Mouse (Mus musculus): ENCODE measurements around the gene Vars. TPM values are rescaled to one million over a fixed set of nuclear protein-coding genes. Genes with fewer than 3 reads are reported as not detected.
"Not testable (repeated sequence)": the region's sequence is repeated elsewhere in the genome, so short reads cannot be mapped to it uniquely, and the experiment has no call there.

The Vars gene
- polyA plus RNA-seq, 1 experiment from 2014 or later, result 171 TPM

DNA sequence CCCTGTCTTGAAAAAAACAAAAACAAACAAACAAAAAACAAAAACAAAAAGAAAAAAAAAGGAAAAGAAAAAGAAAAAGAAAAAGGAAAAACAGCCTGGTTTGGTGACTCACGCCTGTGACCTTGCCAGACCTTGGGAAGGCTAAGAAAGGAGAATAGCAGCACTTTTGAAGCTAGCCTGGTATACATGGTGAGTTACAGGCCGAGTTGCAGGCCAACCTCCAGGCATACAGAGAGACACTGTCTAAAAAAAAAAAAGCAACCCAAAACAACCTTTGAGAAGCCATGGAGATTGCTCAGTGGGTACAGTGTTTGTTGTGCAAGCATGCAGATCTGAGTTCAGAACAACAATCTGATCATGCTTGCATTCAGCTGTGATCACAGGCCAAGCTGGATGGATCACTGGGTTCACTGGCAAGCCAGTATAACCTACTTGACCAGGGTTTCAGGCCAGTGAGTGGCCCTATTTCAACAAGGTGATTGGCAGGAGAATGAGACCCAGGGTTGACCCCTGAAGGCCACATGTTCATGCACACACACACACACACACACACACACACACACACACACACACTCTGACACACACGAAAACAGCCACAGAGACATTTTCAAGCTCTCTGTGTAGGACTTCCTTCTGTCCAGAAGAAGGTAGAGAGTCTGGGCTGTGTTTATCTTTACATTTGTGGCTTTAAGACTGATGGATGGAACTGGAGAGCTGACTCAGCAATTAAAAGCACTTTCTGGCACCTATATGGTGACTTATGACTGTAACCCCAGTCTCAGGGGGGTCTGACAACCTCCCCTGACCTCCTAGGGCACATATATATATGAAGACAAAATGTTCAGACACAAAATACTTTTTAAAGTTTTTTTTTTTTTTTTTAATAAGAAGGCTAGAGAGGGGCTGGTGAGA lies 24.9 kb upstream of the Vars start:
- H3K27me3 ChIP-seq, result no peaks in the 10 kb centered on the region
- H3K9me3 ChIP-seq, result no peaks in the 10 kb centered on the region
- no peak for ATAC-seq (ENCODE audit: insufficient number of reproducible peaks, insufficient read depth, low FRiP score, low TSS enrichment, low read depth)
- WGBS, result 77% methylated on average over 3 of the region's 3 CpGs
- H3K9ac ChIP-seq (replicated peaks), result no peak overlapping the region
- H3K27ac ChIP-seq, result no peak overlapping the region
- H3K4me1 ChIP-seq (replicated peaks), result peaks cover 8% of the 10 kb centered on the region
- no peak overlapping the region for H3K4me2 ChIP-seq
- no peak overlapping the region for H3K4me3 ChIP-seq (replicated peaks)
- H3K36me3 ChIP-seq, result no peaks in the 10 kb centered on the region

DNA sequence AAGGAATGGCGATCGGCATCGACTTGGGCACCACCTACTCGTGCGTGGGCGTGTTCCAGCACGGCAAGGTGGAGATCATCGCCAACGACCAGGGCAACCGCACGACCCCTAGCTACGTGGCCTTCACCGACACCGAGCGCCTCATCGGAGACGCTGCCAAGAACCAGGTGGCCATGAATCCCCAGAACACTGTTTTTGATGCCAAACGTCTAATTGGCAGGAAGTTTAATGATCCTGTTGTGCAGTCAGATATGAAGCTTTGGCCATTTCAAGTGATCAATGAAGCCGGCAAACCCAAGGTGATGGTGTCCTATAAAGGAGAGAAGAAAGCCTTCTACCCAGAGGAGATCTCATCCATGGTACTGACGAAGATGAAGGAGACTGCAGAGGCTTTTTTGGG lies 23.8 kb upstream of the Vars start:
- Histone ChIP-seq H3K4me1 (replicated peaks) (peaks cover 12% of the 10 kb centered on the region), H3K27ac (no peak overlapping the region), H3K9me3 (no peaks in the 10 kb centered on the region), H3K9ac (replicated peaks) (no peak overlapping the region), H3K27me3 (no peaks in the 10 kb centered on the region), H3K4me3 (replicated peaks) (no peak overlapping the region), H3K4me2 (no peak overlapping the region), H3K36me3 (no peaks in the 10 kb centered on the region)
- WGBS, result 91% methylated on average over 20 of the region's 20 CpGs
- no peak for ATAC-seq (ENCODE audit: insufficient number of reproducible peaks, insufficient read depth, low FRiP score, low TSS enrichment, low read depth)

DNA sequence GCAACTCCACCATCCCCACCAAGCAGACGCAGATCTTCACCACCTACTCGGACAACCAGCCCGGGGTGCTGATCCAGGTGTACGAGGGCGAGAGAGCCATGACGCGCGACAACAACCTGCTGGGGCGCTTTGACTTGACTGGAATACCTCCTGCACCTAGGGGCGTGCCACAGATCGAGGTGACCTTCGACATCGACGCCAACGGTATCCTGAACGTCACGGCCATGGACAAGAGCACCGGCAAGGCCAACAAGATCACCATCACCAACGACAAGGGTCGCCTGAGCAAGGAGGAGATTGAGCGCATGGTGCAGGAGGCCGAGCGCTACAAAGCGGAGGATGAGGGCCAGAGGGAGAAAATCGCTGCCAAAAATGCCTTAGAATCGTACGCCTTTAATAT lies 22.5 kb upstream of the Vars start:
- H3K4me3 ChIP-seq (replicated peaks), result no peak overlapping the region
- H3K27ac ChIP-seq, result no peak overlapping the region
- WGBS, result 89% methylated on average over 27 of the region's 27 CpGs
- H3K27me3 ChIP-seq, result no peaks in the 10 kb centered on the region
- no peaks in the 10 kb centered on the region for H3K9me3 ChIP-seq
- H3K4me1 ChIP-seq (replicated peaks), result peaks cover 16% of the 10 kb centered on the region
- ATAC-seq (ENCODE audit: insufficient number of reproducible peaks, insufficient read depth, low FRiP score, low TSS enrichment, low read depth), result no peak
- no peak overlapping the region for H3K9ac ChIP-seq (replicated peaks)
- H3K4me2 ChIP-seq, result no peak overlapping the region
- H3K36me3 ChIP-seq, result no peaks in the 10 kb centered on the region

DNA sequence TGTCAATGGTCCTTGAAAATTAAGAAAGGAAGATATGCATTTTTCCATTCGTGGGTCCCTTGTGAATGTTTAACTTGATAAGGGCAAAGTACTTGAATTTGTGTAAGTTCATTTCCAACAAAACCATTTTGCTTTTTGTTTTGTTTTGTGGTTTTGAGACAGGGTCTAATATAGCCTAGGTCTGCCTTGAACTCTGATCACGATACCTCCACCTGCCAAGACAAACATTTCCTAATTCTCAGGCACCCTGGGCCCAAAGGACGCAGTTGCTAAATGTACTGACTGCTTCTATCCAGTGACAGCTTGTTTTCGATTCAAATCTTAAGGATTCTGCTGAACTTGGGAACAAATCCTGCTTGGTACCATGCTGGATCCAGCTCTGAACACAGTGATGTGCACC lies 21.2 kb upstream of the Vars start:
- ATAC-seq (ENCODE audit: insufficient number of reproducible peaks, insufficient read depth, low FRiP score, low TSS enrichment, low read depth), result no peak
- H3K27me3 ChIP-seq, result no peaks in the 10 kb centered on the region
- H3K4me2 ChIP-seq, result no peak overlapping the region
- WGBS, result 89% methylated on average over 4 of the region's 4 CpGs
- peaks cover 16% of the 10 kb centered on the region for H3K4me1 ChIP-seq (replicated peaks)
- no peak overlapping the region for H3K4me3 ChIP-seq (replicated peaks)
- H3K36me3 ChIP-seq, result no peaks in the 10 kb centered on the region
- H3K9me3 ChIP-seq, result no peaks in the 10 kb centered on the region
- no peak overlapping the region for H3K9ac ChIP-seq (replicated peaks)
- no peak overlapping the region for H3K27ac ChIP-seq

DNA sequence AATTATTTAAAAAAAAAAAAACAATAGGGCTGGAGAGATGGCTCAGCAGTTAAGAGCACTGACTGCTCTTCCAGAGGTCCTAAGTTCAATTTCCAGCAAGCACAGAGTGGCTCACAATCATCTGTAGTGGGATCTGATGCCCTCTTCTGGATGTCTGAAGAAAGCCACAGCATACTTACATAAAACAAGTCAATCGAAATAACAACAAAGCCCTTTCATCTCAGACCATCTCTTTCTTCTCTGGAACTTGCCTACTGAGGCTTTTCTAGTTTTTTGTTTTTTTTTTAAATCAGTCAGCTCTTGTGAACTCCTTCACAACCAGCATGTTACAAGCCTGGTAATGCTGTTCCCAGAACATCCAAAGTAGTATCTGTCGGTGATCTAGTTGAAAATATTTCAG lies 20.1 kb upstream of the Vars start:
- Histone ChIP-seq H3K4me2 (peak overlapping the region; percentile 72), H3K27me3 (no peaks in the 10 kb centered on the region), H3K4me1 (replicated peaks) (peaks cover 16% of the 10 kb centered on the region), H3K27ac (no peak overlapping the region; the same call in 1 of the 2 replicates), H3K9ac (replicated peaks) (peak overlapping the region; percentile 91), H3K9me3 (no peaks in the 10 kb centered on the region), H3K4me3 (replicated peaks) (peak overlapping the region; percentile 87), H3K36me3 (peaks cover 10% of the 10 kb centered on the region)
- 15% methylated on average over 2 of the region's 2 CpGs for WGBS
- no peak for ATAC-seq (ENCODE audit: insufficient number of reproducible peaks, insufficient read depth, low FRiP score, low TSS enrichment, low read depth)

DNA sequence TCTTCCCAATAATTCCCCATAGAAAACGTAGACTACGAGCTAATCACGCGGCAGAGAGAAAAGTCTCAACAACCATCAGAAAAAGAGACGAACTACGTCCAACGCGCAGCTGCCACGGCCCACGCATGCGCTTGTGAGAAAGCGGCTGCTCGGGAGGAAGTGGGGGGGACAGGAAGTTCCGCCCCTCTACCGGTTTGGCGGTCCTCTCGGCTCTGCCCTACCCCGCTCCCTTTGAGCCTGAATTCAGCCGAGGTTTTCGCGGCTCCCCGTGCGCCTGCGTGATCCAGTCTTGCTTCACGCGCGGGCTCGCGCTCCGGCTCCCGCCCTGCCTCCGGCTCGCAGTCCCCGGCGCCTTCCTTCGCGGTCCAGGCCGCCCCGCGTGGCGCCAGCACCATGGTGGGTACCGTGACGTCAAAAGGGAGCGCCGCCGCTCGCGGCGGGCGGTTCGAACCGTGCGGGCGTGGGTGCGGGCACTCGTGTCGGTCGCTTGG lies 19.1 kb upstream of the Vars start, which contains the start of gene Lsm2:
Lsm2 (plus strand) TSS at position 173 of the 491 bp plus-strand sequence.
- H3K4me2 ChIP-seq, result peak within 1 kb of the TSS; percentile 72
- peak; percentile 92 for ATAC-seq (ENCODE audit: insufficient number of reproducible peaks, insufficient read depth, low FRiP score, low TSS enrichment, low read depth)
- WGBS, result under 1% methylated on average over 58 of the region's 58 CpGs
- peak within 1 kb of the TSS; percentile 99 for H3K27ac ChIP-seq
- H3K9ac ChIP-seq (replicated peaks), result peak within 1 kb of the TSS; percentile 91
- peaks cover 21% of the 10 kb centered on the region for H3K36me3 ChIP-seq
- no peaks in the 10 kb centered on the region for H3K9me3 ChIP-seq
- H3K4me3 ChIP-seq (replicated peaks), result peak within 1 kb of the TSS; percentile 87
- no peaks in the 10 kb centered on the region for H3K27me3 ChIP-seq
- H3K4me1 ChIP-seq (replicated peaks), result peaks cover 16% of the 10 kb centered on the region

DNA sequence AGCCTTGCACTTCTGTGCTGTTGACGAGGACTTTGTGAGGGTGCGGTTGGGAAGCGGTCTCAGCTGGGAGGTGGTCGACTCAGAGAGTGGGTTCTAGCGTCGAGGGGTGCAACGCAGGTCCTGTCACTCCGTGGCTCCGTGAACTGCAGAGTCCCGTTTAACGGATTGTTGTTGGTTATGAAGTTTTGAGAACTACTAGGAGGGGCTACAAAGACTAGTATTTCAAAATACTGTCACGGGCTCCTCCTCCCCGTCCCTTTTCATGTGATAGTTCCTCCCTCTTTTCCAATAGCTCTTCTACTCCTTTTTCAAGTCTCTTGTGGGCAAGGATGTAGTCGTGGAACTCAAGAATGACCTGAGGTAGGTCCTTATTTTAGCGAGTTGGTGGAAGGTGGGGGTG lies 18.5 kb upstream of the Vars start:
- peak overlapping the region; percentile 99 for H3K27ac ChIP-seq
- no peaks in the 10 kb centered on the region for H3K27me3 ChIP-seq
- H3K4me1 ChIP-seq (replicated peaks), result peaks cover 16% of the 10 kb centered on the region
- peak overlapping the region; percentile 72 for H3K4me2 ChIP-seq
- ATAC-seq (ENCODE audit: insufficient number of reproducible peaks, insufficient read depth, low FRiP score, low TSS enrichment, low read depth), result no peak
- WGBS, result under 1% methylated on average over 15 of the region's 15 CpGs
- H3K36me3 ChIP-seq, result peaks cover 23% of the 10 kb centered on the region
- no peaks in the 10 kb centered on the region for H3K9me3 ChIP-seq
- H3K4me3 ChIP-seq (replicated peaks), result peak overlapping the region; percentile 87
- H3K9ac ChIP-seq (replicated peaks), result peak overlapping the region; percentile 91

DNA sequence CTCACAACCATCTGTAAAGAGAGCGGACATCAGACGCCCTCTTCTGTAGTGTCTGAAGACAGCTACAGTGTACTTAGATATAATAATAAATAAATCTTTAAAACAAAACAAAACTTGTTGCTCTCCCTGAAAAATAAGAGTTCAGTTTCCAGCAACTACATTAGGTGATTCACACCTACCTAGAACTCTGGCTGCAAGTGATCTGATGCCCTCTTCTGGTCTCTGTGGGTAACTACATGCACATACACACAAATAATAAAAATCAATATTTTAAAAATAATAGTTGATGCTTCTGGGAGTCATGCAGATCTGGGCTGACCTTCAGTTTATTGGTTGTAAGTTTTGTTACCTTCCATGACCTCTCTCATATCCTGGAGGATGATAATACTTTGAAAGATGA lies 16.6 kb upstream of the Vars start:
- H3K9me3 ChIP-seq, result no peaks in the 10 kb centered on the region
- no peak overlapping the region for H3K4me2 ChIP-seq
- 79% methylated on average over 2 of the region's 2 CpGs for WGBS
- peaks cover 16% of the 10 kb centered on the region for H3K4me1 ChIP-seq (replicated peaks)
- H3K4me3 ChIP-seq (replicated peaks), result no peak overlapping the region
- H3K9ac ChIP-seq (replicated peaks), result no peak overlapping the region
- H3K27ac ChIP-seq, result no peak overlapping the region
- no peak for ATAC-seq (ENCODE audit: insufficient number of reproducible peaks, insufficient read depth, low FRiP score, low TSS enrichment, low read depth)
- peaks cover 35% of the 10 kb centered on the region for H3K36me3 ChIP-seq
- H3K27me3 ChIP-seq, result no peaks in the 10 kb centered on the region

DNA sequence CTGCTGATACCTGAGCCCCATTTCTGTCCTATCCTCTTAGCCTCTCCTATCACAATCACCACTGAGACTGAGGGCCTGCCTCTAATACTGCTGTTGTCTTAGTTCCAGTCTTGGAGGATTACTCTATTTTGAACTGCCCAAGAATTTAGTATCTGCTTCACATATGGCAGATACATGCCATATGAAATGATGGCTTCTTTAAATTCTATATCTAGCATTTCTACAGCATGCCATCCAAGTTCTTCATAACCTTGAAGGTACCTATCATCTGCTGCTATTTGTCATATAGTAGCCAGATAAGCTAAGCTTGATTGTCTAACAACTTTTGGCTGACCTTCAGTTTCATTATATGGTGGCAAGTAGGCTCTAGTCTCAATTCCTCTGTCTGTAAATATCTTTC lies 6.0 kb upstream of the Vars start:
- Histone ChIP-seq H3K27me3 (no peaks in the 10 kb centered on the region), H3K9ac (replicated peaks) (no peak overlapping the region), H3K4me3 (replicated peaks) (no peak overlapping the region), H3K4me2 (no peak overlapping the region), H3K27ac (no peak overlapping the region), H3K9me3 (no peaks in the 10 kb centered on the region), H3K4me1 (replicated peaks) (peaks cover 20% of the 10 kb centered on the region), H3K36me3 (peaks cover 55% of the 10 kb centered on the region)
- ATAC-seq (ENCODE audit: insufficient number of reproducible peaks, insufficient read depth, low FRiP score, low TSS enrichment, low read depth), result no peak

DNA sequence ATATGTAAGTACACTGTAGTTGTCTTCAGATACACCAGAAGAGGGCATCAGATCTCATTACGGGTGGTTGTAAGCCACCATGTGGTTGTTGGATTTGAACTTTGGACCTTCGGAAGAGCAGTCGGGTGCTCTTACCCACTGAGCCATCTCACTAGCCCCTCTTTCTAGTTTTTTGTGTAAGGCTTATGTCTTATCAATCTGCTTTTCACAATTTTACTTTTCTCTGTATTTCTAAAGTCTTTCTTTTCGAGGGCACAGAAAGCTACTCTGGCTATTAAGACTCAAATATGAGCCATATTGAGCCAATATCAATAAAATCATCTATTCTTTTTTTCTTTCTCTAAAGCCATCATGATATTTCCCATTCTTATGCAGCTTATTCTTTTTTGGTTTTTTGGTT lies 5.6 kb upstream of the Vars start:
- H3K4me3 ChIP-seq (replicated peaks); H3K27ac ChIP-seq; H3K9me3 ChIP-seq; ATAC-seq (ENCODE audit: insufficient number of reproducible peaks, insufficient read depth, low FRiP score, low TSS enrichment, low read depth); H3K4me2 ChIP-seq; H3K9ac ChIP-seq (replicated peaks); H3K27me3 ChIP-seq: not testable (repeated sequence)
- Histone ChIP-seq H3K36me3 (peaks cover 54% of the 10 kb centered on the region), H3K4me1 (replicated peaks) (peaks cover 23% of the 10 kb centered on the region)
- 92% methylated on average over 4 of the region's 4 CpGs for WGBS

DNA sequence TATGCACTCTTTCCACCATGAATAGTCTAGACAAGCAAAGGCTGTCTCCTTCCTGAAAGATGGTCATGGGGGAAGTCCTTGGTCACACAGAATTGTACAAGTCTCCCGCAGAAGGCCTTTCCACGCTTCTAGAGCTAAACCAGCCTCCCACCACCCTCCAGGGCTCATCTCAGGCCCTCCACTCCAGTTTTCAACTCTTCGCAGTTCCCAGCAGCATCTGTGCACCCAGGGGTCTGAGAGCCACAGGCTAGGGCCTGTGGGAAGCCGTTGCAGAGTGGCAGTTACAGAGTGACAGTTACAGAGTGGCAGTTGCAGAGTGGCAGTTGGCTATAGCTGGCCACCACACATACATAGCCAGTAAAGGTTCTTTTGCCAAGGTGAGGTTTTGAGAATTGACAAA lies 4.9 kb upstream of the Vars start:
- Histone ChIP-seq H3K4me1 (replicated peaks) (peaks cover 23% of the 10 kb centered on the region), H3K36me3 (peaks cover 47% of the 10 kb centered on the region)
- 93% methylated on average over 4 of the region's 4 CpGs for WGBS
- not testable (repeated sequence) for H3K27ac ChIP-seq; H3K27me3 ChIP-seq; H3K4me3 ChIP-seq (replicated peaks); H3K9me3 ChIP-seq; ATAC-seq (ENCODE audit: insufficient number of reproducible peaks, insufficient read depth, low FRiP score, low TSS enrichment, low read depth); H3K4me2 ChIP-seq; H3K9ac ChIP-seq (replicated peaks)

All from limb, embryonic 12.5 days (tissue).